Mouse (Mus musculus): ENCODE data around the gene Errfi1.
"Not testable (repeated sequence)": the region's sequence is repeated elsewhere in the genome, so short reads cannot be mapped to it uniquely, and the experiment has no call there.

The Errfi1 gene

GRCm38 (mm10) chr4:150849964-150850363 is 3.8 kb upstream of the Errfi1 start:
- DNase-seq (ENCODE audit: extremely low spot score), result no peak

- no peak for DNase-seq (ENCODE audit: extremely low spot score)
Measured at GRCm38 (mm10) chr4:150850893-150851292, 2.8 kb upstream of the Errfi1 start.

GRCm38 (mm10) chr4:150852045-150852444 is 1.7 kb upstream of the Errfi1 start:
- DNase-seq (ENCODE audit: extremely low spot score), result no peak

- no peak for DNase-seq (ENCODE audit: extremely low spot score)
Measured at GRCm38 (mm10) chr4:150852479-150852878, 1.2 kb upstream of the Errfi1 start.

- DNase-seq (ENCODE audit: extremely low spot score), result peak; percentile 99
Measured at GRCm38 (mm10) chr4:150854839-150855246, 1.1 kb downstream of the Errfi1 start.

- DNase-seq (ENCODE audit: extremely low spot score), result no peak
Measured at GRCm38 (mm10) chr4:150855346-150855745, 1.6 kb downstream of the Errfi1 start.

- DNase-seq (ENCODE audit: extremely low spot score), result no peak
Measured at GRCm38 (mm10) chr4:150860526-150860925, 6.8 kb downstream of the Errfi1 start.

GRCm38 (mm10) chr4:150861161-150861560 is 7.4 kb downstream of the Errfi1 start:
- no peak for DNase-seq (ENCODE audit: extremely low spot score)

GRCm38 (mm10) chr4:150862626-150863375 is 9.1 kb downstream of the Errfi1 start:
- DNase-seq (ENCODE audit: extremely low spot score), result no peak

GRCm38 (mm10) chr4:150865371-150865770 is 11.7 kb downstream of the Errfi1 start:
- DNase-seq (ENCODE audit: extremely low spot score), result no peak

GRCm38 (mm10) chr4:150866069-150866468 is 12.3 kb downstream of the Errfi1 start:
- DNase-seq (ENCODE audit: extremely low spot score), result no peak

GRCm38 (mm10) chr4:150866494-150866893 is 12.8 kb downstream of the Errfi1 start:
- no peak for DNase-seq (ENCODE audit: extremely low spot score)

GRCm38 (mm10) chr4:150868161-150868560 is 14.4 kb downstream of the Errfi1 start:
- DNase-seq (ENCODE audit: extremely low spot score), result no peak

GRCm38 (mm10) chr4:150868859-150869258 is 15.1 kb downstream of the Errfi1 start:
- DNase-seq (ENCODE audit: extremely low spot score), result no peak

GRCm38 (mm10) chr4:150869276-150870197 is 15.8 kb downstream of the Errfi1 start:
- DNase-seq (ENCODE audit: extremely low spot score), result no peak

GRCm38 (mm10) chr4:150870963-150871391 is 17.3 kb downstream of the Errfi1 start:
- no peak for DNase-seq (ENCODE audit: extremely low spot score)

- peak; percentile 49 for DNase-seq (ENCODE audit: extremely low spot score)
Measured at GRCm38 (mm10) chr4:150871392-150872138, 17.8 kb downstream of the Errfi1 start.

- no peak for DNase-seq (ENCODE audit: extremely low spot score)
Measured at GRCm38 (mm10) chr4:150872139-150872651, 18.5 kb downstream of the Errfi1 start.

- DNase-seq (ENCODE audit: extremely low spot score), result no peak
Measured at GRCm38 (mm10) chr4:150872681-150873080, 19.0 kb downstream of the Errfi1 start.

- not testable (repeated sequence) for DNase-seq (ENCODE audit: extremely low spot score)
Measured at GRCm38 (mm10) chr4:150874416-150874815, 20.7 kb downstream of the Errfi1 start.

- DNase-seq (ENCODE audit: extremely low spot score), result no peak
Measured at GRCm38 (mm10) chr4:150875393-150875792, 21.7 kb downstream of the Errfi1 start.

GRCm38 (mm10) chr4:150879631-150880030 is 25.9 kb downstream of the Errfi1 start:
- no peak for DNase-seq (ENCODE audit: extremely low spot score)
